ENCODE assay signal across 27 mouse cellular contexts in genomic region chr9:98158421-98158820, GRCm38 (mm10).
A peak's percentile ranks its signal among the peaks of the same experiment; 100 is the strongest.
DNase-seq lines count a peak whose midpoint lies in the region; ATAC-seq and TF ChIP-seq lines count a peak whose summit lies in the region.
"Had no signal": no experiment of that assay in that cellular context is flagged by ENCODE, and none has a peak within 500 bp of the region (broad histone marks: within the 10 kb centered on the region; RNA-seq: fewer than 3 reads in every experiment).

No protein-coding gene starts in this region.

- no peaks in the 10 kb centered on the region for H3K9me3 ChIP-seq in forebrain, embryonic 14.5 days (replicated peaks; ENCODE audit: control insufficient read depth, low read length)
- H3K9me3 ChIP-seq in forebrain, embryonic 13.5 days (replicated peaks), result no peaks in the 10 kb centered on the region
- no peaks in the 10 kb centered on the region for H3K9me3 ChIP-seq in heart, embryonic 11.5 days (replicated peaks; ENCODE audit: control insufficient read depth, low read length)
- H3K9me3 ChIP-seq: embryonic facial prominence, embryonic 12.5 days; heart, embryonic 15.5 days; kidney, embryonic 15.5 days; limb, embryonic 12.5 days; liver, embryonic 12.5 days; megakaryocyte, embryonic 14.5 days; midbrain, embryonic 15.5 days had no signal

- no peaks in the 10 kb centered on the region for H3K27me3 ChIP-seq in forebrain, embryonic 14.5 days (replicated peaks; ENCODE audit: control insufficient read depth, insufficient read depth, low read length)
- H3K27me3 ChIP-seq in forebrain, embryonic 13.5 days, result no peaks in the 10 kb centered on the region
- H3K27me3 ChIP-seq in heart, embryonic 11.5 days (ENCODE audit: control insufficient read depth, insufficient read depth, low read length), result no peaks in the 10 kb centered on the region; the same call in 1 of the 2 replicates
- H3K27me3 ChIP-seq: embryonic facial prominence, embryonic 12.5 days; heart, embryonic 15.5 days; kidney, embryonic 15.5 days; liver, embryonic 12.5 days; megakaryocyte, embryonic 14.5 days; midbrain, embryonic 15.5 days had no signal

- H3K4me1 ChIP-seq in forebrain, embryonic 14.5 days (ENCODE audit: control insufficient read depth, insufficient read depth, low read length), result no peaks in the 10 kb centered on the region
- no peaks in the 10 kb centered on the region for H3K4me1 ChIP-seq in forebrain, embryonic 13.5 days
- no peaks in the 10 kb centered on the region for H3K4me1 ChIP-seq in heart, embryonic 11.5 days (ENCODE audit: control insufficient read depth, insufficient read depth, low read length)
- H3K4me1 ChIP-seq: embryonic facial prominence, embryonic 12.5 days; heart, embryonic 15.5 days; kidney, embryonic 15.5 days; limb, embryonic 12.5 days; liver, embryonic 12.5 days; megakaryocyte, embryonic 14.5 days; midbrain, embryonic 15.5 days had no signal

- H3K4me2 ChIP-seq in forebrain, embryonic 14.5 days (ENCODE audit: low read length), result no peak overlapping the region
- H3K4me2 ChIP-seq in forebrain, embryonic 13.5 days, result no peak overlapping the region
- H3K4me2 ChIP-seq in heart, embryonic 11.5 days, result no peak overlapping the region
- H3K4me2 ChIP-seq: embryonic facial prominence, embryonic 12.5 days; heart, embryonic 15.5 days; kidney, embryonic 15.5 days; limb, embryonic 12.5 days; liver, embryonic 12.5 days; midbrain, embryonic 15.5 days had no signal

- no peak overlapping the region for H3K27ac ChIP-seq in forebrain, embryonic 14.5 days (ENCODE audit: low read depth, low read length)
- H3K27ac ChIP-seq in forebrain, embryonic 13.5 days, result no peak overlapping the region
- no peak overlapping the region for H3K27ac ChIP-seq in heart, embryonic 11.5 days (ENCODE audit: low read depth, low read length)
- no peak overlapping the region for H3K27ac ChIP-seq in left cerebral cortex, adult 2 months
- H3K27ac ChIP-seq: embryonic facial prominence, embryonic 12.5 days; heart, adult 2 months; heart, embryonic 15.5 days; kidney, embryonic 15.5 days; limb, embryonic 12.5 days; liver, embryonic 12.5 days; midbrain, embryonic 15.5 days had no signal

- 88% methylated on average over 2 of the region's 2 CpGs for WGBS in forebrain, embryonic 14.5 days
- 96% methylated on average over 2 of the region's 2 CpGs for WGBS in forebrain, embryonic 13.5 days
- WGBS in heart, embryonic 11.5 days (ENCODE audit: insufficient replicate concordance), result 87% methylated on average over 2 of the region's 2 CpGs

- no peak overlapping the region for H3K9ac ChIP-seq in forebrain, embryonic 14.5 days (ENCODE audit: low read length)
- H3K9ac ChIP-seq in forebrain, embryonic 13.5 days, result no peak overlapping the region
- H3K9ac ChIP-seq in heart, embryonic 11.5 days (ENCODE audit: low read depth, low read length), result no peak overlapping the region
- H3K9ac ChIP-seq: embryonic facial prominence, embryonic 12.5 days; heart, embryonic 15.5 days; kidney, embryonic 15.5 days; limb, embryonic 12.5 days; liver, embryonic 12.5 days; midbrain, embryonic 15.5 days had no signal

- H3K4me3 ChIP-seq in forebrain, embryonic 14.5 days (ENCODE audit: low read depth, low read length), result no peak overlapping the region
- no peak overlapping the region for H3K4me3 ChIP-seq in forebrain, embryonic 13.5 days
- no peak overlapping the region for H3K4me3 ChIP-seq in heart, embryonic 11.5 days (ENCODE audit: low read depth, low read length)
- H3K4me3 ChIP-seq in left cerebral cortex, adult 2 months, result no peak overlapping the region
- H3K4me3 ChIP-seq: embryonic facial prominence, embryonic 12.5 days; erythroblast, embryonic 14.5 days; heart, adult 2 months; heart, embryonic 15.5 days; kidney, embryonic 15.5 days; limb, embryonic 12.5 days; liver, embryonic 12.5 days; megakaryocyte, embryonic 14.5 days; midbrain, embryonic 15.5 days; myocyte had no signal

- no peaks in the 10 kb centered on the region for H3K36me3 ChIP-seq in forebrain, embryonic 14.5 days (ENCODE audit: control insufficient read depth, insufficient read depth, low read length)
- no peaks in the 10 kb centered on the region for H3K36me3 ChIP-seq in forebrain, embryonic 13.5 days (ENCODE audit: poor library complexity, severe bottlenecking)
- no peaks in the 10 kb centered on the region for H3K36me3 ChIP-seq in heart, embryonic 11.5 days (ENCODE audit: control insufficient read depth, insufficient read depth, low read length)
- H3K36me3 ChIP-seq: embryonic facial prominence, embryonic 12.5 days; G1E; heart, embryonic 15.5 days; kidney, embryonic 15.5 days; limb, embryonic 12.5 days; liver, embryonic 12.5 days; midbrain, embryonic 15.5 days had no signal

- no peak for ATAC-seq in forebrain, embryonic 14.5 days
- no peak for ATAC-seq in forebrain, embryonic 13.5 days
- ATAC-seq in heart, embryonic 11.5 days (replicated peaks; ENCODE audit: insufficient number of reproducible peaks, low FRiP score, low TSS enrichment), result no peak
- ATAC-seq: hindbrain, embryonic 16.5 days; intestine, embryonic 16.5 days; liver, embryonic 12.5 days; midbrain, embryonic 15.5 days had no signal

- TF ChIP-seq CTCF in left cerebral cortex, adult 2 months (IDR thresholded peaks at IDR 0.05), result no peak

- intact Hi-C loops in left cerebral cortex, adult 2 months (cut with DNase I), result no loop called here
- intact Hi-C loops in left cerebral cortex, postnatal 36 days (cut with DNase I), result no loop called here

- peak; percentile 8 for DNase-seq in forebrain, embryonic 14.5 days (ENCODE audit: low spot score)
- DNase-seq in heart, adult 11 months, result peak; percentile 74
- DNase-seq in left cerebral cortex, adult 18-20 months (ENCODE audit: low spot score in 2 of 2), result peak; percentile 13 to 27
- no peak for DNase-seq in left cerebral cortex, adult 2 months (ENCODE audit: extremely low spot score in 1 of 2, low spot score in 2 of 2)
- DNase-seq in left cerebral cortex, postnatal 36 days (ENCODE audit: low spot score in 2 of 2), result peak; percentile 10 to 48
- no peak for DNase-seq in gastrocnemius, adult 18-20 months (ENCODE audit: low spot score)
- DNase-seq: adrenal gland, postnatal 25 days; cerebellum, adult 9-10 months; gastrocnemius, postnatal 10 days; kidney, postnatal 4 days; lung, adult 2 months; thymus, postnatal 25 days had no signal

Comparison
In these comparisons a context has a peak if more than half of its experiments do, and no peak if none do; other contexts are left out.
1. DNase-seq: peak in forebrain, embryonic 14.5 days (single experiment), heart, adult 11 months (single experiment), left cerebral cortex, adult 18-20 months (2 of 2) and left cerebral cortex, postnatal 36 days (2 of 2); none in left cerebral cortex, adult 2 months (0 of 2) and gastrocnemius, adult 18-20 months (single experiment).